Mouse (Mus musculus) kidney, embryonic 15.5 days (tissue): ENCODE data around the gene Mid1. TPM values are rescaled to one million over a fixed set of nuclear protein-coding genes. Genes with fewer than 3 reads are reported as not detected.
"Not testable (repeated sequence)": the region's sequence is repeated elsewhere in the genome, so short reads cannot be mapped to it uniquely, and the experiment has no call there.

ENCODE experiments used
- ATAC-seq: fragments of 200-750 bp; cut with Nextera tagmentation; replicated peaks from 2 replicates; pipeline ENCODE4 v1.8.0; 2017; ENCODE audit warnings: moderate TSS enrichment; ENCODE audit not compliant: low FRiP score
- H3K27ac ChIP-seq: fragments of 300-500 bp; sonication (generic); 2 replicates; pipeline ENCODE4 v1.5.1; 2015; ENCODE audit warnings: mild to moderate bottlenecking, inconsistent platforms
- H3K27me3 ChIP-seq: fragments of 300-500 bp; sonication (generic); 2 replicates; pipeline ENCODE4 v1.6.1; 2015; ENCODE audit warnings: inconsistent platforms
- H3K36me3 ChIP-seq: fragments of 300-500 bp; sonication (generic); 2 replicates; pipeline ENCODE4 v1.6.1; 2015; ENCODE audit warnings: inconsistent platforms
- H3K4me1 ChIP-seq: fragments of 300-500 bp; sonication (generic); 2 replicates; pipeline ENCODE4 v1.6.1; 2015; ENCODE audit warnings: inconsistent platforms
- H3K4me2 ChIP-seq: fragments of 300-500 bp; sonication (generic); 2 replicates; pipeline ENCODE4 v1.6.1; 2015; ENCODE audit warnings: moderate library complexity, mild to moderate bottlenecking, inconsistent platforms
- H3K4me3 ChIP-seq: fragments of 300-500 bp; sonication (generic); replicated peaks from 2 replicates; pipeline ENCODE4 v1.5.1; 2015; ENCODE audit warnings: mild to moderate bottlenecking, inconsistent platforms
- H3K9ac ChIP-seq: fragments of 300-500 bp; sonication (generic); 2 replicates; pipeline ENCODE4 v1.6.1; 2015; ENCODE audit warnings: mild to moderate bottlenecking, inconsistent platforms
- H3K9me3 ChIP-seq: fragments of 300-500 bp; sonication (generic); replicated peaks from 2 replicates; pipeline ENCODE4 v1.6.1; 2016; ENCODE audit warnings: inconsistent platforms
- WGBS: fragments of 180-500 bp; shearing (Covaris S2); methylation state at CpG from one replicate; pipeline ENCODE4 v1.1.7; 2015; ENCODE audit warnings: mixed read lengths; 5-methylcytosine and 5-hydroxymethylcytosine counted together
- polyA plus RNA-seq: library from polyadenylated mRNA; unstranded; fragments of >200 nt; fragmentation: Nextera tagmentation; extraction: Ambion mirVana; gene quantifications from 2 replicates; pipeline ENCODE4 v1.2.1, GENCODE M21; 2015

Mid1 gene
- polyA plus RNA-seq, 1 experiment from 2014 or later: 11.4 TPM

GRCm38 (mm10) chrX:169933228-169933627 lies 248.2 kb downstream of the Mid1 start:
- H3K4me2 ChIP-seq: no peak overlapping the region
- H3K9me3 ChIP-seq: no peaks in the 10 kb centered on the region
- H3K27me3 ChIP-seq: peaks cover 25% of the 10 kb centered on the region; the same call in 1 of the 2 replicates
- no peak for ATAC-seq
- H3K27ac ChIP-seq: no peak overlapping the region
- WGBS: 64% methylated on average over 3 of the region's 3 CpGs
- H3K4me3 ChIP-seq: no peak overlapping the region
- H3K36me3 ChIP-seq: no peaks in the 10 kb centered on the region
- H3K4me1 ChIP-seq: no peaks in the 10 kb centered on the region
- H3K9ac ChIP-seq: no peak overlapping the region

DNA sequence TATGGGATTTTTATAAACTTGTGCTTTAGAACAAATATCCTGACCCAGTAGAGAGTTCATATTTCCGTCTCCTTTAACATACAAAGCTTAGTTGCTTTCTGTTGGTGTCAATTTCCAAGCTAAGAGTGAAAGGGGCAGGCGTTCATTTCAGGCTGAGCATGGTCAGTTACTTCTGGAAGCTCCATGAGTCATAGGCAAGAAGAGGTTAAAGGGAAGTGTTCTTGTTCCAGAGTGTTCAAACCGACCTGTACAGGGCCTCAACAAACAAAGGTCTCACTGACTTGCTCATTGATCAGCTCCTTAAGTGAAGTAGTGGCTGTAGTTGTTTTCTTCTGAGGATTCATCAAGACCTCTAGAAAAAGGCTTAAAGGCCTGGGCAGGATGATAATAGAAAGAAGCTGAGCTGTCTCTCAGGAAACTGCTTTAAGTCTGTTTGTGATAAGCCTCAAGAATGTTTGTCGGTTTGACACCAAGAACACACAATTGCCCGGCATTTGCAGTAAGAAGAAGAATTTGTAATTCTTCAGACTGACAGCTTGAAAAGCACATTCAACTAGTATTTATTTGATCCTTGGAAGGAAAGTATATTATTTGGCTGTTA lies 252.2 kb downstream of the Mid1 start:
- no peak overlapping the region for H3K4me3 ChIP-seq
- WGBS: 52% methylated on average over 5 of the region's 5 CpGs
- H3K9me3 ChIP-seq: no peaks in the 10 kb centered on the region
- ATAC-seq: no peak
- no peaks in the 10 kb centered on the region for H3K36me3 ChIP-seq
- H3K9ac ChIP-seq: no peak overlapping the region
- no peak overlapping the region for H3K27ac ChIP-seq
- no peak overlapping the region for H3K4me2 ChIP-seq
- peaks cover 15% of the 10 kb centered on the region; the same call in 1 of the 2 replicates for H3K27me3 ChIP-seq
- H3K4me1 ChIP-seq: no peaks in the 10 kb centered on the region

DNA sequence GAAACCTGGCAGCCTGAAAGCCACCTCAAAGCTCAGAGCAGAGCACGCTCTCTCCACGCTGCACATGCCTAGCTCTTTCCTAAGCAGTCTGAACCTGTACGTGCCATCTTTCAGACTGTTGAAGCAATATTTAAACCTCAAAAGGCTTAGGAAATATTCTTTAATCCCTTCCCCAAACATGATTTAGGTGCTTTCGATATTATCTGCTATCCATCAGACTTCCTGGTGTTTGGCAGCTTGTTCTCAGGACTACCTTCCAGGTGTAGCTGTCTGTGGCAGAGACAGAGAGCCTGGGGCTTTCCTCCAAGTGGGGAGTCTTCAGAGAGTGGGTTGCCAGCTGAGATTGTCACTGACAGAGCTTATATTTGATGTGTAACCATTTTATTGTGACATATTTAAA lies 255.5 kb downstream of the Mid1 start:
- 91% methylated on average over 4 of the region's 4 CpGs for WGBS
- ATAC-seq: no peak

DNA sequence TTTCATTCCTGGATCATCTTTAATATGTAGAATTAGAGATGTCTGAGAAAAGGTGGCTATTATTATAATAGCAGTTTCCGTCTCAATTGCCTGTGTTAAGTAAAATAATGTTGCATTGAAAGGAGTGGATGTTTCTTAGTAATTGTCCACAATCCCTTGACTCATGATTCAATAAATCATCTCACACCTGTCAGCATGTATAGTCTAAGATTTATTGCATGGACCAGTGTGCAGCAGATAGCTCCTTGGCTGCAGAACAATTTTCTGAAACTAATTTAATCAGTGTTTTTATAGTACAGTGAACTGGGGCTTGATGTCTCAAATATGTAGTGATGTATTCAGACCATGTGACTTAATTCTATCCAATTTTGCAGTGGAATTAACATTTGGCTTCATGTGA lies 265.6 kb downstream of the Mid1 start:
- Histone ChIP-seq H3K27me3 (no peaks in the 10 kb centered on the region; the same call in 1 of the 2 replicates), H3K4me1 (no peaks in the 10 kb centered on the region), H3K9me3 (no peaks in the 10 kb centered on the region), H3K9ac (no peak overlapping the region), H3K27ac (no peak overlapping the region), H3K36me3 (no peaks in the 10 kb centered on the region), H3K4me2 (no peak overlapping the region), H3K4me3 (no peak overlapping the region)
- 63% methylated on average over 1 of the region's 1 CpGs for WGBS
- no peak for ATAC-seq

More for the DNA sequence above, 255.5 kb downstream of the Mid1 start:
- H3K4me1 ChIP-seq: no peaks in the 10 kb centered on the region
- no peaks in the 10 kb centered on the region for H3K36me3 ChIP-seq
- no peaks in the 10 kb centered on the region for H3K9me3 ChIP-seq
- H3K4me3 ChIP-seq: no peak overlapping the region
- H3K27me3 ChIP-seq: 0 out of 2 replicates have a peak, but pooled peaks cover 5% of the 10 kb centered on the region
- H3K27ac ChIP-seq: no peak overlapping the region
- H3K4me2 ChIP-seq: no peak overlapping the region
- H3K9ac ChIP-seq: no peak overlapping the region

GRCm38 (mm10) chrX:169969337-169969736 lies 284.3 kb downstream of the Mid1 start:
- Histone ChIP-seq H3K27ac (no peak overlapping the region), H3K9me3 (no peaks in the 10 kb centered on the region), H3K27me3 (no peaks in the 10 kb centered on the region), H3K4me3 (no peak overlapping the region), H3K4me2 (no peak overlapping the region), H3K9ac (no peak overlapping the region), H3K4me1 (no peaks in the 10 kb centered on the region), H3K36me3 (peaks cover 30% of the 10 kb centered on the region)
- WGBS: 88% methylated on average over 1 of the region's 1 CpGs
- ATAC-seq: no peak

DNA sequence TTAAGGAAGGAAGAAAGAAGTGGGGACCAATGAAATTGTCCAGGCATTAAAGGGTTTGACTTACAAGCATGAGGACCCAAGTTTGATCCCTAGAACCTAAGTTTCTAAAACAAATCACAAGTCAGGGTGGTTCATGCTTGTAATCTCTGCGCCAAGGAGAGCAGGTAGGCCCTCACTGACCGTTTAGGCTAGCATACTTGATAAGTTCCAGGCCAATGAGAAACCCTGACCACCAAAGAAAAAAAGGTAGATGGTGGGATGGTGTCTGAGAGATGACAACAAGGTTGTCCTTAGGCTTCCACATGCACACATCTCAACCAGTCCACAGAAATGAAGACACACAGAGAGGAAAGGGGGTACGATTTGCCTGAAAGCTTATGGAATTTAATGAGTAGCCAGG lies 284.8 kb downstream of the Mid1 start:
- H3K27me3 ChIP-seq, H3K9me3 ChIP-seq, H3K4me2 ChIP-seq, H3K4me1 ChIP-seq, H3K9ac ChIP-seq, H3K27ac ChIP-seq, H3K4me3 ChIP-seq: not testable (repeated sequence)
- 88% methylated on average over 3 of the region's 3 CpGs for WGBS
- 0 out of 2 replicates have a peak, but pooled peaks have one; percentile 27 for ATAC-seq
- peaks cover 34% of the 10 kb centered on the region for H3K36me3 ChIP-seq

DNA sequence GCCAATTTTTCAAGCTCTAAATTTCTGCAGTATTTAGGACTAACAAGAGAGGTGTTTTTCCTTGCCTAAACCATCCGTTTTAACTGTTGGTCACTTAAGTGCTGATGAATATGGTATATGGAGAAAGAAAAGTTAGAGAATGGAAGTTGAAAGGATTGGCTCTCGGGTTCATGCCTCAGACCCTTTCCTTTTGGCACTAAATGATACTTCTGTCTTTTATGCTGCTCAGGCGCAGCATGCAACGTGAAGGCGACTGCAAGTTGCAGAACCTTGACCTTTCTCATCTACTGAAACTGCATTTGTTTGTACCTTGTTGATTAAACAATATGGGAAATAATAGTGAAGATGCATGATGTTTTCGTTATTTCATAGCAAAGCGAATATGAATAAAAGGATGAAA lies 285.5 kb downstream of the Mid1 start:
- not testable (repeated sequence) for H3K9ac ChIP-seq, H3K4me3 ChIP-seq, ATAC-seq, H3K27me3 ChIP-seq, H3K4me1 ChIP-seq, H3K9me3 ChIP-seq, H3K27ac ChIP-seq, H3K4me2 ChIP-seq
- 91% methylated on average over 7 of the region's 7 CpGs for WGBS
- peaks cover 38% of the 10 kb centered on the region for H3K36me3 ChIP-seq

DNA sequence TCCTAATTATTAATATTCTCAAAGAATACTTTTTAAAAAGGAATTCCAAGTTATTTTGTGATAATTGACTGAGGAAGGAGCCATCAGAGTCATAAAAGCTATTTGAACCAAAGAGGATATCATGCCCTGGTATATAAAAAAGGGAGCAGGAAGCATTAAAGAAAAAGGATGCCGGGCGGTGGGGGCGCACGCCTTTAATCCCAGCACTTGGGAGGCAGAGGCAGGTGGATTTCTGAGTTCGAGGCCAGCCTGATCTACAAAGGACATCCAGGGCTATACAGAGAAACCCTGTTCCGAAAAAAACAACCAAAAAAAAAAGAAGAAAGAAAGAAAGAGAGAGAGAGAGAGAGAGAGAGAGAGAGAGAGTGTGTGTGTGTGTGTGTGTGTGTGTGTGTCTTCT lies 286.6 kb downstream of the Mid1 start:
- not testable (repeated sequence) for H3K9me3 ChIP-seq, H3K9ac ChIP-seq, H3K4me3 ChIP-seq, H3K27me3 ChIP-seq, H3K27ac ChIP-seq, ATAC-seq, H3K4me1 ChIP-seq, H3K4me2 ChIP-seq
- H3K36me3 ChIP-seq: peaks cover 41% of the 10 kb centered on the region
- 89% methylated on average over 6 of the region's 6 CpGs for WGBS

DNA sequence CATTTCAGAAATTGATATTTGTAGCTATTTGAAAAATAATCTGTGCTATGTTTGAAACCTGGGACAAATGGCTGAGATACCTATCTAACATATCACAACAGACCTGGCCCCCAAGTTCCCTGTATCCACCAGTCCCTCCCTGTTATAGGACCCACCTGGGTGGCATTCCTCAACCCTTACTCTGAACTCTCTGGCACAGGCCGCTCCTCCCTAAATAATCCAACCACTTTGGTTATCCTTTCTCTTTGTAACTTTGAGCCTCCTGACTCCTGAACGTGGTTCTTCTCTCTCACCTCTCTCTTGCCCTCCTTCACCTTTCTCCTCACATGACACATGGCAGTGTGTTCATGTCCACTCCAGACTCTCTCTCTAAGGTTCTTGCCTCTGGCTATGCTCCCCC lies 287.1 kb downstream of the Mid1 start:
- H3K9ac ChIP-seq, ATAC-seq, H3K27me3 ChIP-seq, H3K4me2 ChIP-seq, H3K4me1 ChIP-seq, H3K4me3 ChIP-seq, H3K9me3 ChIP-seq: not testable (repeated sequence)
- peak overlapping the region; percentile 11 for H3K27ac ChIP-seq
- peaks cover 45% of the 10 kb centered on the region for H3K36me3 ChIP-seq
- 67% methylated on average over 2 of the region's 2 CpGs for WGBS

- H3K9ac ChIP-seq, H3K27me3 ChIP-seq, H3K9me3 ChIP-seq, H3K4me1 ChIP-seq, ATAC-seq, H3K4me3 ChIP-seq, H3K4me2 ChIP-seq: not testable (repeated sequence)
- 74% methylated on average over 6 of the region's 6 CpGs for WGBS
- H3K36me3 ChIP-seq: peaks cover 50% of the 10 kb centered on the region
- peak overlapping the region; percentile 3; the same call in 1 of the 2 replicates for H3K27ac ChIP-seq
Observed at GRCm38 (mm10) chrX:169972791-169973494, 287.9 kb downstream of the Mid1 start.

- not testable (repeated sequence) for H3K4me2 ChIP-seq, ATAC-seq, H3K9ac ChIP-seq, H3K4me1 ChIP-seq, H3K4me3 ChIP-seq, H3K27me3 ChIP-seq, H3K27ac ChIP-seq, H3K9me3 ChIP-seq
- peaks cover 58% of the 10 kb centered on the region for H3K36me3 ChIP-seq
- 61% methylated on average over 3 of the region's 3 CpGs for WGBS
Observed at GRCm38 (mm10) chrX:169973806-169974205, 288.8 kb downstream of the Mid1 start.

DNA sequence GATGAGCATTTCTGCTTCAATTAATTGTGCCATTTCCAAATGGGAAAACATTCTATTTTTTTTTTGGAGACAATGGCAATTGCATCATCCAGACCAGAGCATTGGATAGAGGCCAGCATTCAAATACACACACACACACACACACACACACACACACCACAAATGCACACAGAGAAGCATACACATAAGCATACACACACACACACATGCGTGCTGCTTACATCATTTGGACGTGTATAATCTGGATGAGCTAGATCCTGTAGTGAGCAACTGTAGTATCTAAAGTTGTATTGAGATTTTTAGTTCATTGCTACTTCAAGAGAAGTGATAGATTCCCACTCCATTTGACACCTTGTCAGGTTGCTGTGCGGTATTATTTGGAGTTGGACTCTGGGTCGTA lies 289.5 kb downstream of the Mid1 start:
- H3K4me3 ChIP-seq, H3K9me3 ChIP-seq, H3K4me2 ChIP-seq, H3K27me3 ChIP-seq, H3K4me1 ChIP-seq, H3K9ac ChIP-seq: not testable (repeated sequence)
- peaks cover 58% of the 10 kb centered on the region for H3K36me3 ChIP-seq
- WGBS: 57% methylated on average over 4 of the region's 4 CpGs
- H3K27ac ChIP-seq: peak overlapping the region; percentile 1; the same call in 1 of the 2 replicates
- peak; percentile 0; the same call in 1 of the 2 replicates for ATAC-seq
